Mouse (Mus musculus) spleen, adult 2 months (tissue): Measurements from ENCODE around the gene Ccr7. TPM values are rescaled to one million over a fixed set of nuclear protein-coding genes. Genes with fewer than 3 reads are reported as not detected.

Experiments
- DNase-seq, 2 experiments: peaks; one replicate each; pipeline versions ENCODE4 v3.0.0 to v3.0.0-alpha.2; 2012 to 2021; ENCODE audit warnings: low spot score in 2 of 2, low read depth in 1 of 2
- H3K27ac ChIP-seq: fragments of 200-500 bp; 2 replicates; pipeline ENCODE4 v1.5.1; 2012; ENCODE audit warnings: low read length, inconsistent platforms; ENCODE audit not compliant: insufficient read depth
- H3K27me3 ChIP-seq: fragments of 200-500 bp; 2 replicates; pipeline ENCODE4 v1.6.1; 2012; ENCODE audit warnings: mild to moderate bottlenecking, moderate library complexity, low read length, inconsistent platforms; ENCODE audit not compliant: control insufficient read depth, insufficient read depth
- H3K36me3 ChIP-seq: fragments of 200-500 bp; 2 replicates; pipeline ENCODE4 v1.6.1; 2012; ENCODE audit warnings: mild to moderate bottlenecking, low read length, inconsistent platforms; ENCODE audit not compliant: control insufficient read depth, insufficient read depth
- H3K4me1 ChIP-seq: fragments of 200-500 bp; 2 replicates; pipeline ENCODE4 v1.6.1; 2011; ENCODE audit warnings: inconsistent platforms; ENCODE audit not compliant: control insufficient read depth, insufficient read depth, insufficient read length
- H3K4me3 ChIP-seq: fragments of 200-500 bp; 2 replicates; pipeline ENCODE4 v1.5.1; 2011; ENCODE audit warnings: mild to moderate bottlenecking, inconsistent platforms; ENCODE audit not compliant: insufficient read depth, insufficient read length; ENCODE audit errors: extremely low read depth
- CTCF ChIP-seq: fragments of 200-500 bp; IDR thresholded peaks from 2 replicates; pipeline ENCODE4 v1.5.1; 2011; ENCODE audit warnings: mild to moderate bottlenecking, inconsistent platforms; ENCODE audit not compliant: insufficient read depth, insufficient read length, insufficient replicate concordance; ENCODE audit errors: extremely low read depth
- POLR2A ChIP-seq: fragments of 200-500 bp; IDR thresholded peaks from 2 replicates; pipeline ENCODE4 v1.6.1; 2011; ENCODE audit warnings: low read depth, low read length, inconsistent platforms
- WGBS: fragments of 180-500 bp; shearing (Covaris S2); methylation state at CpG from one replicate; pipeline ENCODE4 v1.1.7; 2018; 5-methylcytosine and 5-hydroxymethylcytosine counted together
- polyA plus RNA-seq: library from polyadenylated mRNA; depleted of rRNA; stranded (reverse); fragments of >200 nt; gene quantifications from 2 replicates; pipeline ENCODE4 v1.2.3, GENCODE M21; 2012

Gene Ccr7
- polyA plus RNA-seq, 1 experiment: 135 TPM

DNA sequence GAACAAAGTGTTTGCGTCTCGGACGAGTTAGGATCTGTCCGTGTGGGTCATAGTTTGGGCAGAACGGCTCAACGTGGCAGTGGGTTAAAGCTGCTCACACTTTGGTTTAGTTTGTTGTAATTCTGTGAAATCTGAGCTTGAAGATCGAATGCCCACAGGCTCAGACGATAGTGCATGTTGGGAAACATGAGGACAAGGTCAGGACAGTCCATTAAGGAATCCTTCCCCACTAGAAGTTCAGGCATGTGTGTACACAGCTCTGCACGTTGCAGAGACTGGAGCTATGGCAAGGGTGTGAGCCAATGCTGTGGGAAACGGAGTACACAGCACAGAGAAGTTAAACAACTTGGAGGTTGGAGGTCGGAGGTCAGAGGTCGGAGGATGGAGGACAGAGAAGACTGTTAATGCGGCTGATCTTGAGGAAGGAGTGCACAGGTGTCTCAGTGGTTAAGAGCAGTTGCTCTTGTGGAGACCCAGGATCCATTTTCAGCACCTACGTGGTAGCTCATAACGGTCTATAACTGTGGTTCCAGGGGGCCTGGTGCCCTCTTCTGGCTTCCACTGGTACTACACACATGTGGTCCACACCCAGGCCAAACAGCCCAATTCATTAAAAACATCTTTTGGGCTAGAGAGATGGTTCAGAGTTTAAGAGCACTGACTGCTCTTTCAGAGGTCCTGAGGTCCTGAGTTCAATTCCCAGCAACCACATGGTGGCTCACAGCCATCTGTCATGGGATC lies 44.3 kb downstream of the Ccr7 start:
- H3K4me1 ChIP-seq: peaks cover 8% of the 10 kb centered on the region; the same call in 1 of the 2 replicates
- no peak overlapping the region for H3K4me3 ChIP-seq
- H3K27me3 ChIP-seq: no peaks in the 10 kb centered on the region
- WGBS: 90% methylated on average over 15 of the region's 15 CpGs
- DNase-seq: no peak
- H3K27ac ChIP-seq: no peak overlapping the region
- TF ChIP-seq POLR2A: no peak
- peak; percentile 16; the same call in 1 of the 2 replicates for TF ChIP-seq CTCF
- no peaks in the 10 kb centered on the region for H3K36me3 ChIP-seq

DNA sequence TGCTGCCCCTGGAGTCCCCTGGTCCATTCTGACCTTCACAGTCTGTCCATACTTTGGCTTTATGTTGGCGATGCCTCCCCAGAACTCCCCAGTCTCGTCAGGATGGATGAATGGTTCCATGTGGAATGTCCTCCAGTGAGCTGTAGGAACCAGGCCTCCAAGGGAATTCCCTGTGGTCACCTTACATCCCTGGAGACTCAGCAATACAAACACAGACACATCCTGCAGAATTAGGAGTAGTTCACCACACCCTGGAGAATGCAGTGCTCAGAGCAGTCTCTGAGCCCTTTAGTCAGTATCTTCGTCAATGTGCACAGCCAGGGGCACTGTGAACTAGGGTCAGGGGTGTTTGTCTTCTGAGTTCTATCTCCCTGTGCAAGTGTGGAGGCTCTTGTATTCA lies 46.6 kb downstream of the Ccr7 start:
- 87% methylated on average over 3 of the region's 3 CpGs for WGBS
- Histone ChIP-seq H3K4me3 (no peak overlapping the region), H3K27ac (no peak overlapping the region), H3K4me1 (peaks cover 18% of the 10 kb centered on the region; the same call in 1 of the 2 replicates), H3K27me3 (no peaks in the 10 kb centered on the region), H3K36me3 (no peaks in the 10 kb centered on the region)
- TF ChIP-seq CTCF (no peak), POLR2A (no peak)
- DNase-seq: no peak

DNA sequence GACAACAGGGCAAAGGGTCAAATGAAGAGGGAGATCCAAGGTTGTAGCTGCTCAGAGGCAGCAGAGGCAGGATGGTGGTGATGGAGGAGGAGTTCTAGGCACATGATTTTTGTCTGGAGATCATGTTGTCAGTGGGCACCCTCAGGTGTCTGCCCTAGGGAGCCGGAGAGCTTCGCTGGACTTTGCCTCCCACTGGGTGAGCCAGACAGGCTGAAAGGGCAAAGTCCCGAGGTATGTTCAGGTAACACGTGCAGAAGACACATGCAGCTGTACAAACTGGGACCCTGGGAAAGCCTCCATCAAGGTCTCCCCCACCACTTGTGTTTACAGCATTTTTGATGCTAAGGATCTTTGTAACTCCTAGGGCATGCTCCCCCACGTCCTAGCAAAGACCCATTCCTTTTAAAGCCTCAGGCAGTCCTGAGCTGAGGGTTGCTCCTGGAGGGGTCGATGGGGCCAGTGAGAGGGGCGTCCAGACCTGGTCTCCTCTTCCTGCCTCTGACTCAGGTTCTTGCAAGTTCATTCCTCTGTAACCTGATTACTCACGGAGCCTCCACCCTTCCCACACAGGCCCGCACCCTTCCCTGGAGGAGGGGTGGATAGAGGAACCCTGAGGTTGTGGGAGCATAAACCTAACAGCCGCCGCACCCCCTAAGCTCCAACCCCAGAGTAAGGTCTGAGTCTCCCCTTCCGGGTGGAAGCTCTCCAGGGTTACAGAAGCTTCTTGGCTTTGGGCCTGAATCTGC lies 48.7 kb downstream of the Ccr7 start:
- no peaks in the 10 kb centered on the region for H3K36me3 ChIP-seq
- no peak for DNase-seq
- TF ChIP-seq POLR2A (no peak), CTCF (no peak)
- no peak overlapping the region for H3K27ac ChIP-seq
- H3K27me3 ChIP-seq: no peaks in the 10 kb centered on the region
- WGBS: 63% methylated on average over 12 of the region's 12 CpGs
- H3K4me3 ChIP-seq: no peak overlapping the region
- H3K4me1 ChIP-seq: peaks cover 18% of the 10 kb centered on the region; the same call in 1 of the 2 replicates

DNA sequence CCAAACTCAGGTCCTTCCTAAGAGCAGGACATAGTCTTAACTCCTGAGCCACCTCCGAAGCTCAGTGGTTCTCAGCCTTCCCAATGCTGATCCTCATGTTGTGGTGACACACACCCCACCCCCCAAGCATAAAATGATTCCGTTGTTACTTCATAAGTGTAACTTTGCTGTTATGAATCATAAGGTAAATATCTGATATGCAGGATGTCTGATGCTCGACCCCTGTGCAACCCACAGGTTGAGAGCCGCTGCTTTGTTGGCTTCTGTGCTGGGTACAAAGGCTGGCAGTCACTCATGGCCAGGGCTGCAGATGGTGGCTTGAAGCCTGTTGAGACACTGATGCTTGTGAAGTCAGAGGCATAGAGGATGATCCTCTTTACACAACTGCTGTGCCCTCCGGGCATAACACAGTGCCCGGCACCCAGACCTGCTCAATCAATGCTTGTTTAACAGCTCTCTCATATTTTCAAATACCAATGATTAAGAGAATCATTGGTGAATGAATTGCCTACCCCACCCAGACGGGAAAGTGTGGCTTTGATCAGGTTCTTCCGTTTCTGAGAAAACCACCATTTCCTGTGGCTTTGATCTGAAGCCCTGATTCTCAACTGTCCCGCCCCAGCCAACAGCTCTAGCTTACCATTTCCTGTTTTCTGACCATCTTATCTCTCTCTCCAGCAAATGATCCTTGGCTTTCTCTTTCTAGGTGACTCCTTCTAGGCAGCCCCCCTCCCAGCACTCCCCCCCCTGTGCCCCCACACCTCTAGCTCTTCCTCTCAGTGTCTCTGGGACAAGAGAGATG lies 50.1 kb downstream of the Ccr7 start:
- Histone ChIP-seq H3K36me3 (no peaks in the 10 kb centered on the region), H3K4me1 (peaks cover 21% of the 10 kb centered on the region; the same call in 1 of the 2 replicates), H3K27ac (peak overlapping the region; percentile 74), H3K4me3 (no peak overlapping the region), H3K27me3 (no peaks in the 10 kb centered on the region)
- WGBS: 15% methylated on average over 9 of the region's 9 CpGs
- DNase-seq: peak; percentile 53 to 68
- TF ChIP-seq CTCF (no peak), POLR2A (no peak)

DNA sequence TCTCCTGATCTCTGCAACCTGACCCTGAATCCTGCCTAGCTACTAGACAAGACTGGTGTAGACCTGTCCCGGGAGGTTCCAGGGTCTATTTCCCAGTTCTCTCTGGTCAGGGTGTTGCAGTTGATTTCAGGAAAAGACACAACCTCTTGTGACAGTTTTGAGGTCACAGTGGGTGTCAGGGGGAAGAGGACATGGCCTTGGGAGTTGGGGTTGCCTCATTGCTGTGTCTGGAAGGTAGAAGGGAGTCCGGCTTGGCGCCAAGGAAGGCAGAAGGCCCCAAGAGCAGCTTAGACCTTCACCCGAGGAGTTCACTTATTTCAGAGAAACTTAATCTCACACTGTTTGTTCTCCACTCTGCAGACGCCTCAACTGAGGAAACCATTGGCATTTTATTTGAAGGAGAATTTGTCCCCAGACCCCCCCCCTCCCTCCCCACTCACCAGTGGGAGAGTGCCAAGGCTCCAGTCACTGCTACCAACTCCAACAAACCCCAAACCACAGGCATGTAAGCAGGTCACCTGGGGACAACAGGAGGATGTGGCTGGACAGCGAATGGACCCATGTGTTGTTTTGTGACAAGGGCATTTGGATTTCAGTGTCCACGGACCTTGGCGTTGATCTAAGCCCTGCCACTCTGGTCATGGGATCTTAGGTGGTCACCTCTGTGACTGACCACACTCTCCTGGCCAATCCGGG lies 52.2 kb downstream of the Ccr7 start:
- no peaks in the 10 kb centered on the region for H3K36me3 ChIP-seq
- H3K27me3 ChIP-seq: no peaks in the 10 kb centered on the region
- no peak overlapping the region for H3K4me3 ChIP-seq
- no peak for DNase-seq
- no peak for TF ChIP-seq POLR2A
- no peak for TF ChIP-seq CTCF
- H3K27ac ChIP-seq: no peak overlapping the region
- 54% methylated on average over 9 of the region's 9 CpGs for WGBS
- peaks cover 21% of the 10 kb centered on the region; the same call in 1 of the 2 replicates for H3K4me1 ChIP-seq

DNA sequence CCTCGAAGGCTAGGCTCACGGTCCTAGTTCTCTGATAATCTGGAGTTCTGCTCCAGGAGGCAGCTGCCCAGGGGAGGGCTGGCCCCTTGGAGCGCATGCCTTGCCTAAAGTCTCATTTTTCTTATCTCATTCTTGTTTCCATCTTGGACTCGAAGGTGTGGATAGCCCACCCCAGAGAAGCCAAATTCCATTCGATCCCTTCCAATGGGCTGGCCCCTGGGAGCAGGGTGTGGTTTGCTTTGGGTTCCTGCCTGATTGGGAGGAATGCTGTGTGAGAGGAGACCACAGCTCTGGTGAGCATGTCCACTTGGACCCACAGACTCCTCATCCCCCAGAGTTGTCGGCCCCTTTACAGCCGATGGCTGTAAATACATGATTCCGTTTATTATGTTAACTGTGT lies 53.2 kb downstream of the Ccr7 start:
- no peak for DNase-seq
- Histone ChIP-seq H3K27ac (no peak overlapping the region), H3K27me3 (no peaks in the 10 kb centered on the region), H3K36me3 (no peaks in the 10 kb centered on the region), H3K4me1 (peaks cover 18% of the 10 kb centered on the region; the same call in 1 of the 2 replicates), H3K4me3 (no peak overlapping the region)
- no peak for TF ChIP-seq POLR2A
- TF ChIP-seq CTCF: no peak
- WGBS: 87% methylated on average over 8 of the region's 8 CpGs
